Mouse (Mus musculus) left cerebral cortex, adult 2 months (tissue): ENCODE results near the gene Fnbp1l. TPM values are rescaled to one million over a fixed set of nuclear protein-coding genes. Genes with fewer than 3 reads are reported as not detected.

ENCODE experiments used
- DNase-seq, 2 experiments: peaks; one replicate each; pipeline ENCODE4 v3.0.0; 2021 to 2022; ENCODE audit warnings: low spot score in 2 of 2, mixed read lengths in 1 of 2; ENCODE audit errors: extremely low spot score in 1 of 2
- H3K27ac ChIP-seq: fragments of 200-600 bp; 2 replicates; pipeline ENCODE4 v1.8.1; 2022
- H3K4me3 ChIP-seq: fragments of 200-600 bp; 2 replicates; pipeline ENCODE4 v1.8.1; 2022
- CTCF ChIP-seq: fragments of 200-600 bp; IDR thresholded peaks from 2 replicates; pipeline ENCODE4 v1.8.1; 2022; ENCODE audit warnings: antibody characterized with exemption, mild to moderate bottlenecking, moderate library complexity
- intact Hi-C: fragments of 180-260 bp; cut with DNase I; formaldehyde crosslinking; loops from one replicate; pipeline ENCODE4 v1.15.1; 2025
- long read RNA-seq, 2 experiments: library from polyadenylated mRNA; stranded (forward); transcript quantifications; one replicate each; pipeline ENCODE4 v2.0.0; 2021; ENCODE audit warnings: borderline mapping rate in 2 of 2
- total RNA-seq, 2 experiments: library from RNA; stranded (reverse); gene quantifications; 2 replicates each; pipeline ENCODE4 v1.2.3; 2021

Gene Fnbp1l
- total RNA-seq = 100 to 1,000 TPM; 108 TPM
- long read RNA-seq, experiment 1, partial matches to known transcripts = 1 of 16 reads
- long read RNA-seq, experiment 1, other reads (novel, unspliced or antisense) = 15 of 16 reads
- long read RNA-seq, experiment 2, full-length matches to known transcripts = 1 of 8 reads
- long read RNA-seq, experiment 2, partial matches to known transcripts = 0 of 8 reads
- long read RNA-seq, experiment 2, other reads (novel, unspliced or antisense) = 7 of 8 reads

DNA sequence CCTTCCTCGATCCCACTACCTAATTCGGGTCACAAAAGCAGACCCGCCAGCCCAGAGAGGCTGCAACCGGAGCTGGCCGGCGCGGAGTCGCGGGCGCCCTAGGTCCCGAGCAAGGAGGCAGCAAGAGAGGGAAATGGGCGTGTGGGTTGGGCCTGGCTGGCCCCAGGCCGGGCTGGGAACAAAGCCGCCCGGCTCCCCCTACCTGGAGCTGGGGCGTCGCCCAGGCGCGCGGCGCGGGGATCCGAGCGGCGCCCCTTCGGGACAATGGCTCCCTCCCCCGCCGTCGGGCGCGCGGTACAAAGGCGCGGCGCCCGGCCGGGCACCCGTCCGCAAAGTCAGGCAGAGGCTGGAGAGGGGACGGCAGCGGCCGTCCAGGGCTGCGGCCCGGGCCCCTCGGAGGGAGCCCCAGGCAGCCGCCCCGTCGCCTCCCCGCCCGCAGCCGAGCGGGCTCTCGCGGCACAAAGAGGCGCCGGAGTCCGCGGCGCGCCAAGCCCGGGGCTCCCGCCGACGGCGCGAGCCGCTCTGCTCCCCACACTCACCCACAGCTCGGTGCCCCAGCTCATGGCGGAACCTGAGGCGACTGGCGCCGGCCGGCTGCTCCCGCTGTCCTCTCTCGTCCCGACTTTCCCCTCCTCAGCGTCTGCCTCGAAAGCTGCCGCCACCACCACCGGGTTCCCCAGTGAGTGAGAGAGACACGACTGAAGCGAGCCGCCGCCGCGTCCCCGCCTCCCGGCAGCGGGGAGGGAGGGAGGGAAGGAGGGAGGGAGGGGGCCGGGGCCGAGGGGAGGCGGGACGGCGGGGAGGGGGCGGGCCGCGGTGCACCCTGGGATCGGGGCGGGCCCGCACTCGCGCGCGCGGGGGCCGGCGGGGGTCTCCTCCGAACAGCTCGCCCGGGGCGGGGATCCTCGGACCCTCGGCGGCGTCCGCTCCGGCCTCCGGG is at the start of gene Fnbp1l:
Gene Fnbp1l (minus strand): TSS at position 725 of the 940 bp plus-strand sequence.
- peak; percentile 79 for DNase-seq
- Histone ChIP-seq H3K4me3 (peak within 1 kb of the TSS; percentile 87), H3K27ac (peak within 1 kb of the TSS; percentile 93)
- intact Hi-C loops = loop anchor here (1.0 to 5.0 kb wide), 4 partner anchors 52 to 326 kb away; no protein-coding TSS in a partner anchor
- no peak for TF ChIP-seq CTCF

DNA sequence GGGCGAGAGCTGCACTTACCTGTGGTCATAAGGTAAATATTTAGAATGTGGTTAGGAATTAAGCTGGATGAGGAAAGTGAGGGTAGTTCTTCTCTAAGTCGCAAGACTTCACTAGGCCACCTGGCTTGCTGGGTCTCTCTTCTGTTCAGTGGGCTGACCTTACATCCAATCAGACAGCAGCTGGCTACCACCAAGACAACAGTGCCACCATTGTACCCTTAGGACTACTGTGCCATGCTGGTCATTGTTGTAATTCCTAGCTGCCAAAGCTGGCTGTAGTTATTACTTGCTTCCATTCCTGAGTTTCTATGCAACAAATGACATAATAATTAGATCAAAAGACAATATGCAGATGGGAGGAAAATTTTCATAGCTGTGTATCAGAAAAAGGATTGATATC is 41.3 kb upstream of the Fnbp1l start:
- DNase-seq = no peak
- no peak for TF ChIP-seq CTCF
- H3K4me3 ChIP-seq = no peak overlapping the region
- intact Hi-C loops = no loop called here
- no peak overlapping the region for H3K27ac ChIP-seq

- TF ChIP-seq CTCF = no peak
- no peak overlapping the region for H3K4me3 ChIP-seq
- no peak for DNase-seq
- no peak overlapping the region for H3K27ac ChIP-seq
- intact Hi-C loops = no loop called here
Measured at GRCm38 (mm10) chr3:122659261-122659917, 39.9 kb upstream of the Fnbp1l start.

DNA sequence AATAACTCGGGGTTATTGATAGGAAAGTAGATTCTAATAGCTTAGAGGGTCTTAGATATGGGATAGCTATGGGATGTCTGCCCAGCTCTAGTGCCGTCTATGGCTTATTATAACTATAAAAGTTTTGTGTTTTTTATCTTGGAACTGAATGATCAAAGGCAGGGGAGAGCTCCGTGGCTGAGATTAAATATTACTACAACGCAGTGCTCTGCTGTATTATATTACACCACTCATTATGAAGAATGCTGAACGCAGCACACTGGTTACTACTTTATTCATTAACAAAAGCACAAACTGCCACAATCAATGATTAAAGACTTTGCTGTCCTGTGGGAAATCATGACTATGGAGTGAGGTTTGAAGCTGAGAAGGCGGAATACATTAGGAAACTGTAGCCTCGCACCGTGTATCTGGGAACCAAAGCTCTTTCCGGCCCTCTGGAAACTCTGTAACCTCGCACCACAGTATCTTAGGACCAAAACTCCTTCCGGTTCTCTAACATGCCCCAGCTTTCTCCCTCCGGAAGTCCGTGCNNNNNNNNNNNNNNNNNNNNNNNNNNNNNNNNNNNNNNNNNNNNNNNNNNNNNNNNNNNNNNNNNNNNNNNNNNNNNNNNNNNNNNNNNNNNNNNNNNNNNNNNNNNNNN is 27.8 kb upstream of the Fnbp1l start:
- no peak for TF ChIP-seq CTCF
- Histone ChIP-seq H3K27ac (no peak overlapping the region), H3K4me3 (no peak overlapping the region)
- DNase-seq = no peak
- intact Hi-C loops = loop anchor here (2.0 to 5.0 kb wide), 2 partner anchors 85 to 137 kb away; no protein-coding TSS in a partner anchor

- no peak for DNase-seq
- H3K4me3 ChIP-seq = no peak overlapping the region
- intact Hi-C loops = no loop called here
- no peak for TF ChIP-seq CTCF
- H3K27ac ChIP-seq = no peak overlapping the region
Measured at GRCm38 (mm10) chr3:122640286-122640685, 20.8 kb upstream of the Fnbp1l start.

GRCm38 (mm10) chr3:122639197-122639475 is 19.6 kb upstream of the Fnbp1l start:
- Histone ChIP-seq H3K4me3 (no peak overlapping the region), H3K27ac (no peak overlapping the region)
- TF ChIP-seq CTCF = no peak
- no peak for DNase-seq
- intact Hi-C loops = loop anchor here (2.0 to 5.0 kb wide), 2 partner anchors 130 to 177 kb away; no protein-coding TSS in a partner anchor

- H3K27ac ChIP-seq = no peak overlapping the region
- H3K4me3 ChIP-seq = no peak overlapping the region
- DNase-seq = peak; percentile 89 to 94
- intact Hi-C loops = loop anchor here (1.0 to 5.0 kb wide), 4 partner anchors 130 to 343 kb away; no protein-coding TSS in a partner anchor
- TF ChIP-seq CTCF = no peak; the same call in none of the 2 replicates
Measured at GRCm38 (mm10) chr3:122638329-122639196, 19.0 kb upstream of the Fnbp1l start.

GRCm38 (mm10) chr3:122637280-122637679 is 17.8 kb upstream of the Fnbp1l start:
- intact Hi-C loops = loop anchor here (5.0 kb wide), 1 partner anchor 175 kb away; no protein-coding TSS in a partner anchor
- Histone ChIP-seq H3K27ac (no peak overlapping the region), H3K4me3 (no peak overlapping the region)
- TF ChIP-seq CTCF = no peak
- no peak for DNase-seq

DNA sequence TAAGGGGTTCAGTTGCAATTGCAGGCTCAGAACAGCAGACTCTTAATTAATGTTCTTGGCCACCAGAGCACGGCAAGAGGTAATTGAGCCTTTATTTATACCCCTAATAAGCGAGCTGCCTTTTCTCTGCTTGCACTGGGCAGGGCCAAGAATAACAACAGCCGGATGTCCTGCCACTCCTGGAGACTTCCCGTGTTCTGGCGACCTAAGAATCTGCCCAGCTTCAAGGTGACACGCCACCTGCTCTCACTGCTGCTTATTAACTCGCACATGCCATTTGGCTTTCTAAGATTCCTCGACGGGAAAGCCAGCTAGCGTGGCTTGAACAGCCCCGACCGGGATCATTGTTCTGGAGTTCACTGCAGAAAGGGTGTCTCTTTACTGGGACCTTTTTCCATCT is 15.7 kb upstream of the Fnbp1l start:
- Histone ChIP-seq H3K27ac (no peak overlapping the region), H3K4me3 (no peak overlapping the region)
- DNase-seq = no peak
- intact Hi-C loops = loop anchor here (5.0 kb wide), 1 partner anchor 173 kb away; no protein-coding TSS in a partner anchor
- TF ChIP-seq CTCF = no peak; the same call in 1 of the 2 replicates

GRCm38 (mm10) chr3:122629580-122629979 is 10.1 kb upstream of the Fnbp1l start:
- intact Hi-C loops = no loop called here
- Histone ChIP-seq H3K27ac (no peak overlapping the region), H3K4me3 (0 out of 2 replicates have a peak overlapping the region, but pooled peaks have one; percentile 24)
- DNase-seq = no peak
- no peak for TF ChIP-seq CTCF
